Mouse (Mus musculus): ENCODE measurements around the gene Mto1.
"Not testable (repeated sequence)": the region's sequence is repeated elsewhere in the genome, so short reads cannot be mapped to it uniquely, and the experiment has no call there.

Mto1 gene

DNA sequence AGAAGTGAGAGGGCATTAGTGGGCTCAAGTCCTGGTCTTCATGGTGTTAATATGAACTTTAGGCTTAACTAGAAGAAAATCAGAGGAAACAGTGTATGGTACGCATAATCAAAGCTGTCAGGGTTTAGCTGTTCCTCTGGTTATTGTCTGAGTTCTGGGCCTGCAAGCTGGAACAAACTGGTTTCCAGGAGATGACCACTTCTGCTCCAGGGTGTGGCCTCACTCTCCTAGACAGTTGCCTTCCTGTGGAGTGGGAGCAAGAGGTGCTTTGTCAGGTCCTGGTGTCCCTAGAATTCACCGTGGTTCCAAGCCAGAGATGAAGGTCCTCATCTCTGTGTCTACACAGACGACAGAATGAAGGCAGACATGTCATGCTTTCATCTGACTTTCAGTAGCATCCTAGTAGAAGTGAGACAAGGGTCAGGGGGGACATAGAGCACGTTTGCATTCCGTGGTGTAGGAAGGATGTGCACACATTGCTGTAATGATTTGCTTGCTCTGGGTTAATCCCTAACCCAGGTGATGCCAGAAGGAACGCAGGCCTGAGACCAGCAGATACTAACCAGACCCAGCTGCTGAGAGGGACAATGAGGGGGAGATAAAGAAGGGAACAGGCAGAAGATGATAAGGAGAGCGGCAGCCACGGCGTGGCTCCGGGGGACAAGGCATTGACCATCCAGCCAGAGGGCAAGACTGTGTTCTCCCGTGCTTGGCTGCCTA, 58.2 kb downstream of the Mto1 start:
- DNase-seq (ENCODE audit: low spot score in 2 of 2): no peak

DNA sequence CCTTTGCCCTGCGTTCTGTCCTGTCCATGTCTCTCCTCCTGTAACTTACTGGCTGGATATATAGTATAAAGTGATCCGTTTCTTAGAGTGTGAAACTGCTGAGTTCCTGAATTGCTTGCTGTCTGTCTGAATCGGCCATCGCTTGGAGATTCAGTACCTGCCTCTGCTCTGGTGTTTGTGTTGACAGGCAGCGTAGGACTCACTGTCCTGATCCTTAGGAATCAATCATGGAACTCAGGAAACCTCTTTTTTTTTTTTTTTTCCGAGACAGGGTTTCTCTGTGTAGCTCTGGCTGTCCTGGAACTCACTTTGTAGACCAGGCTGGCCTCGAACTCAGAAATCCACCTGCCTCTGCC, 58.7 kb downstream of the Mto1 start:
- DNase-seq (ENCODE audit: low spot score in 2 of 2): no peak

DNA sequence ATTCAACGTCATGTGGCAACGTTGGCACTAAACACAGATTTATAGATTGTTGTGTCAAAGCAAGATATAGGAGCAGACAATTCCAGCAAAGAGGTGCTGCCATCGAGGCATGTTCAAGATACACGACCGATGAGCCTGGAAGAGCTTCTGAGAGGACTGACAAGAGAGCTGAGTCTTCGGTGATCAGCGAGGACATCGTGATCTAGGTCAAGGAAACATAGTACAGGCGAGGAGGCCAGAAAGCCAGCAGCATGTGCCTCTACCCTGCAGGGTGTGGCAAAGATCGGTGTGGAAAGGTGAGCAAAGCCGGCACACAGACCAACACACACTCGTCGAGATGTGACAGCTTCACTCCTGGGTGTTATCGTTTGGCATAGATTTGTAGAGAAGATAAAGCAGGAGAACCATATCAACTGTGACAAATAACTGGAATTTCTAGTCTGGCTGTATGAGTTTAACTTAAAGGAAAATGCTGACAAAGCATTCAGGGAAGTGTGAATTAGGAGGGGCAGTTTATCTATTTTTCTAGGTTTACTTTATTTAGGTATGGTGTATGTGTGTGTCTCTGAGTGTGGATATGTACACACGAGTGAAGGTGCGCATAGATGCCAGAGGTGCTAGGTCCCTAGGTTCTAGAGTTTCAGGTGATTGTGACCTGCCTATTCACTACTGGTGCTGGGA, 60.2 kb downstream of the Mto1 start:
- DNase-seq (ENCODE audit: low spot score in 2 of 2): no peak

DNA sequence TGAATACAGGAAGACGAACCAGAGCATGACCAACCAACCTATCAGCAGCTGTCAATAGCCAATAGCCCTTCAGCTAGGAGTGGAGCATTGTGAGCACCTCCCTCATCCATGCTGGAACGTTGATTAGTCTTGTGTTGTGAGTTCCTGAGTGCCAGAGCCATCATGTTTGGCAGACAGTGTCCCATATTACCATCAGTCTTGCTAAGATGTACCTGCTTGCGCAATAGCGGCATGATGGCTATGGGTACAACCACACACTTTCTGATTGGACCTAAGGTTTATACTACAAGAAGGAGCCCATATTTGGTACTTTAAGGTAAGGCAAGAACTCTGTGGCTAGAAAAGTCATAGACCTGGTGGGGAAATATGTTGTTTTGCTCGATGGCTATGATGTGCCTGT, 63.7 kb downstream of the Mto1 start:
- DNase-seq (ENCODE audit: low spot score in 2 of 2): no peak

DNA sequence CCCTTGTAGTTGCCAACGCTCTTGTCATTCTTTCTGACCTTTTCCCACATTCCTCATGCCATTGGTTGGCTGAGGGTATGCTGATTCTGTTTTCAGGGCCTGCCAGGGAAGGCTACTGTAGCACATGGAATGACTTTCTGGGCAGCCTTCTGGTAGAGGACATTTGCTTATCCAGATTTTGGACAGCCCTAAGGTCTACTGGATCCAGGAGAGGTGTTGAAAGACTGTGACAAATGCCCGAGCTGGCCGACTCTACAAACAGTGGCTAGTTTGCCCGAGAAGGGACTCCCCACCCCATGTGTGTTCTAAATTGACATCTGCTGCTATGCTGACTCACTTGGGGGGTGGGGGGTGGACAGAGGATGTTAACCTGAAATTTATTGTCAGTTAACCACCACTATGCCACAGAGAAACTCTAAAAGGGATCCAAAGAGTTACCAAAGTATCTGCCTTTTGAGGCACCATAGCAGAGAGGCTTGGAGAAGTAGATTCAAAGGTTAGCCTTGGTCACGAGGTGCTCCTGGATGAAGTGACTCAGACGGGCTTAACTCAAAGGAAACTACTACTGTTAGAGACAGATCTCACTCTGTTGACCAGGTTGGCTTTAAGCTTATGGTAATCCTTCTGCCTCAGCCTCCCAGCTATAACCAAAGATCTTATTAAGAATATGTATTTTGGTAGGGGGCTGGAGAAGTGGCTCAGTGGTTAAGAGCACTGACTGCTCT, 65.9 kb downstream of the Mto1 start:
- DNase-seq (ENCODE audit: low spot score in 2 of 2): no peak

DNA sequence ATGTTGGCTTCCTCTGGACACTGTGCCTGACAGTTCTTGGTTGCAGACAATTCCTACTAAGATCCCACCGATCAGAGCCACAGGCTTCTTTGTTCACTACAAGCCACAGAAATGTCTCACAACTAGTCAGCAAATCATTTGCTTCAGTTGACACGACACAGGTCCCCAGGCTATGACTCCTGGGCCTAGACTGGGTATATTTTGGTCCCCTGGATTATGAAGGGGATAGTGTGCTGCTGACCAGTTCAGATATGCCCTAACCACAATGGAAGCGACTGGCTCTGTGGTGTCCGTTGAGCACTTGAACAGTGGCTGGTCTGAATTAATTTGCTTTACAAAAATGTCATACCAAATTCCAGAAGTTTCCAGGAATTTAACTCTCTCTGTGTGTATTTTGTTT, 66.7 kb downstream of the Mto1 start:
- DNase-seq (ENCODE audit: low spot score in 2 of 2): no peak

DNA sequence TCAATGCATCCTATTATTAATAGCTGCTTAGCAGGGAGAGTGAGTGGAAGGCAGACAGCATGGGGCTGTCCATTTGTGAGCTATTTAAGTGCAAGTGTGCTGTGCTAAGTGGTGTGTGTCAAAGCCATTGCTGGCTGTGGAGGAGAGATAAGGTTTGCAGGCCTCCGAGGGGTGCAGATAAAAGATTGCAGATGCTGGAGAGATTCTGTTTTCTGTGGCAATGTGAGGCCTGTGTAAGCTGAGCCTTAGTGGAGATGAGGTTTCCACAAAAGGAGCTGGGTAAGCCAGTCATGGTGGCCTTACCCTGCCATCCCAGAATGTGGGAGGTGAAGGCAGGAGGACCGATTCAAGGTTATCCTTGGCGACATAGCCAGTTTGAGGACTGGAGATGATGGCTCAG, 68.1 kb downstream of the Mto1 start:
- no peak for DNase-seq (ENCODE audit: low spot score in 2 of 2)

DNA sequence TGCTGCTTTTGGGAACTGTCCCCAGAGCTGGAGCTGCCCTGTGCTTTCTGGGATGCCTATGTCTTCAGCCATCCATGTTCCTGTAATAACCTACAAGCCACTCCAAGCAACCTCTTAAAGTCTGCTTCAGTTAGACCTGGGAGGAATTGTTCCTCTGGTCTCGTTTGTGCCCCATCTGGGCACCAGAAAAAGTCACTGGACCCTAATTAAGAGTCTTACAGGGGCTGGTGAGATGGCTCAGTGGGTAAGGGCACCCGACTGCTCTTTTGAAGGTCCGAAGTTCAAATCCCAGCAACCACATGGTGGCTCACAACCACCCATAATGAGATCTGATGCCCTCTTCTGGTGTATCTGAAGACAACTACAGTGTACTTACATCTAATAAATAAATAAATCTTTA, 69.2 kb downstream of the Mto1 start:
- not testable (repeated sequence) for DNase-seq (ENCODE audit: low spot score in 2 of 2)

DNA sequence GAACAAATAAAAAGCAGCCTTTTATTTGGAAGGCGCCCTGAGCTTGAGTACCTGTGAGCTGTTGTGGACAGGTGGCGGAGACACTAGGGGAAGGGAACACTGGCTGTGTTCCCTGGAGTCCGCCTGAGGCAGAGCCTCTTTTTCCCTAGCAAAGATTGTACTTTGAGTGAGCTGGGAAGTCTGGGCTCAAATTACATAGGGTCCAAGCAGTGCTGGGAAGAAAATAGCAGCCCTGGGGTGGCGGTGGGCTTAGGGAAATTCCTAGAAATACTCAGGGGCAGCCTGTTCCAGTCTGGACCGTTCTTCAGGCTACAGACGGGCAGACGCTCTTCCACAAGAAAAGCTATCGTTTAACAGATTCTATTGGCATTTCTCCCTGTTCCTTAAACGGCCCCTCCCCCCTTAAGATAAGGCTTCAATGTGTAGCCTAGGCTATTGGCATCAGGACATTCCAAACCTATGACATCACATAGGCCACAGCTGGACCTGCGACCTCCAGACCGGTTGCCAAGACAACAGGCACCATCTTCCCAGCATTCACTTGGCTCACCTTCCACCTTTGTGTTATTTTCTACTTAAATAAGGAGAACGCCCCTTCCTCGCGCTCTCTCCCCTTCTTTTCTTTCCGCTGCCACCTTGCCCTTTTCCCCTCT, 72.2 kb downstream of the Mto1 start:
- no peak for DNase-seq (ENCODE audit: low spot score in 2 of 2)

DNA sequence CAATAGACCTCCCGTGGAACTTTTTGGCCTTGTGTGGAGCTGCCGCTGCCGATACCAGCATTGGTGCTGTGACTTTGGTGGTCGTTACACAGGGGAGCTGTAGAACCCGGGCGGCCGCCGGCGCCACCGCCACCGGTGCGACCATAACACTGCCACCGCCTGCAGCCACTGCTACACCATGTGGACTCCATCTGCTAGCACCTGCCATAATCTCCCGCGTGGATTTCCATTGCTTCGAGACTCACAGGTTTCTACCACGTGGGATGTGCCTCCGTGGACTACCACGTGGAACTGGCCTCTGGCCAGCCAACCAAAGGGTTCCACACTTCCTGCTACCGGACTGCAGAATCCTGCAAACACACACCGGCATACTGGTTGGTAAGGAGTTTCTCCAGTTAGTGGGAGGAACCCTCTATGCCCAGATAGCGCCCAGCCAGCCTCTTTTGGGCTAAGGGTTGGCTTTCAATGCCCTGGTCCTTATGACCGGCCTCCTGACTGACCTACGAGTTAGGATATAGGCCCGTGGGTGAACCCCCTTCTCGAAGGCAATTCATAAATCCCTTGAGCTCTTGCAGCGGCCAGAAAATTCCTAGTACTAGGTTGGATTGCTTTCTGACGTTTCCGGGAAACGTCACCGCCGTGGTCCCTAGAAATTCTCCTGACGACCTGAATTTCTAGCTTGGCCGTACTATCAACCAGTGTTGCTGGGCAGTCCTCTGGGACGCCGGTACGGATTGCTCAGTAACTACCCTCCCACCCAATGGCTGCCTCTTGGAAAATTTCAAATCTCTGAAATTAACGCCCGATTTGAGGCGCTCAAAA, 73.0 kb downstream of the Mto1 start:
- peak; percentile 6 to 8 for DNase-seq (ENCODE audit: low spot score in 2 of 2)

DNA sequence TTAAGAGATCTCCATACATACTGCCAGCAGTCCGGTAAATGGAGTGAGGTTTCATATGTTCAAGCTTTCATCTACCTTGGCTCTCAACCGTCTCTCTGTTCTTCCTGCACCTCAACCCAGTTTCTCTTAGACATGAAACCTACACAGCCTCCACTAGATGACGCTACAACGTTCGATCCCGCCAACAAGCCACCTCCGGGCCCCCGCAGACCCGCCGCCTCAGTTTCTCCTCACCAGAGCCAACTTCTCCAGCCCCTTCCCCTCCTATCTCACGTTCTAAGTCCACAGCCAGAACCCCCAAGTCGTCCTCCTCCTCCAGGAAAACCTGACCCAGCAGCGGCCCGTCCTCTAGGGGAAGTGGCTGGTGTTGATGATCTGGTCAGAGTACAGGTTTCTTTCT, 73.7 kb downstream of the Mto1 start:
- DNase-seq (ENCODE audit: low spot score in 2 of 2): peak; percentile 44 to 60
